Comparison of ENCODE assay signal across 8 mouse cellular contexts in the genomic region with DNA sequence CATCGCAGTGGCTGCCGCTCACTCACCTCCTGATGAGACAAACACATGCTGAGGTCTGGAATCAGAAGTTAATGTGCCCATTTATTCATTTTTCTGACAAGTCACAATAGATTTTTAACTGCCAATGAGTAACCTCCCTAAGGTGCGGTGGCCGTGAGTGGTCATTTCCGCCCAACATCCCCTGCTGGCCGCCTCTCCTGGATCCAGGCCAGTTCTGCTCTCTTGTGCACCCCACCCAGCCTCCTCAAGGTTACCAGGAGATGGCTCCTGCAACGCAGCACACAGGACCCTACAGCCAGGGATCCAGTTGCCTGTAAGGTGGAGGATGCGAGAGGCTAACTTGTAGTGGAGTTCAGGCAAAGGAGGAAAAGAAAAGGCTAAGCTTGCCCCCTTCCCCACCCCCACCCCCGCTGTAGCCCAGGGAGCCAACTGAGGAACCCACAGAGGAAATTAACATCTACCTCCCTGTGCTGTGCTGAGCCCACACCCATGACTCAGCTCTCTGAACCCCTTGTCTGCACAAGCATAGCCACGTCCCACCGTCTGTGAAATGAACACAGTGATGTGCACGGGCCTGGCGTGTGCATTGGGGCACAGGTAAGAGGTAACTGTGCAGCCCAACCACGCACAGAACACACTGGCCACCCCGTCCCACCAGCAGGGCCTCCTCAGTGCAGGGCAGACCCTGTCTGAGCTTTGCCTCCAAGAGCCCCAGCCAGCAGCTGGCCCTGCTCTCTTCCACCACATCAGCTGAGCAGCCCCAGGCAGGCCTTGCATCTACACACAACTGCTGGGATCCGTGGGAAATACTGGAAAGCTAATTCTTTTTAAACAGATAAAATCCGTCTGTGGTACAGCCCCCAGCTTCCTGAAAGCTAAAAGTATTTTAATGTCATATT.
DNase-seq lines count a peak whose midpoint lies in the region; ATAC-seq lines count a peak whose summit lies in the region.

No protein-coding gene starts in this region.

- 77% methylated on average over 17 of the region's 17 CpGs for WGBS in midbrain, embryonic 13.5 days
- WGBS in midbrain, embryonic 14.5 days, result 76% methylated on average over 17 of the region's 17 CpGs
- 67% methylated on average over 17 of the region's 17 CpGs for WGBS in hindbrain, embryonic 16.5 days
- WGBS in stomach, embryonic 15.5 days, result 53% methylated on average over 17 of the region's 17 CpGs

- H3K36me3 ChIP-seq in midbrain, embryonic 13.5 days, result peaks cover 29% of the 10 kb centered on the region
- H3K36me3 ChIP-seq in midbrain, embryonic 14.5 days (ENCODE audit: control insufficient read depth, insufficient read depth, low read length), result peaks cover 23% of the 10 kb centered on the region
- H3K36me3 ChIP-seq in hindbrain, embryonic 16.5 days (ENCODE audit: control insufficient read depth, insufficient read depth, low read length), result peaks cover 5% of the 10 kb centered on the region; the same call in 1 of the 2 replicates
- H3K36me3 ChIP-seq in stomach, embryonic 15.5 days, result 0 out of 2 replicates have a peak, but pooled peaks cover 8% of the 10 kb centered on the region

- DNase-seq in frontal cortex, postnatal 14 days (ENCODE audit: low spot score in 2 of 2), result no peak
- no peak for DNase-seq in midbrain, embryonic 14.5 days
- DNase-seq in layer of hippocampus, adult 9-11 months, result no peak
- DNase-seq in ovary, postnatal 36 days (ENCODE audit: low spot score), result no peak

- 0 out of 2 replicates have a peak, but pooled peaks cover 6% of the 10 kb centered on the region for H3K4me1 ChIP-seq in midbrain, embryonic 13.5 days (replicated peaks)
- H3K4me1 ChIP-seq in midbrain, embryonic 14.5 days (ENCODE audit: control insufficient read depth, insufficient read depth, low read length), result no peaks in the 10 kb centered on the region
- H3K4me1 ChIP-seq in hindbrain, embryonic 16.5 days (ENCODE audit: control insufficient read depth, insufficient read depth, low read depth, low read length), result peaks cover 5% of the 10 kb centered on the region
- peaks cover 19% of the 10 kb centered on the region for H3K4me1 ChIP-seq in stomach, embryonic 15.5 days

- H3K9ac ChIP-seq in midbrain, embryonic 13.5 days (replicated peaks), result no peak overlapping the region
- H3K9ac ChIP-seq in midbrain, embryonic 14.5 days (replicated peaks; ENCODE audit: low read length), result no peak overlapping the region
- no peak overlapping the region for H3K9ac ChIP-seq in hindbrain, embryonic 16.5 days (ENCODE audit: low read depth, low read length)
- H3K9ac ChIP-seq in stomach, embryonic 15.5 days, result no peak overlapping the region

- no peak overlapping the region for H3K27ac ChIP-seq in midbrain, embryonic 13.5 days
- H3K27ac ChIP-seq in midbrain, embryonic 14.5 days (replicated peaks; ENCODE audit: low read depth, low read length), result no peak overlapping the region
- H3K27ac ChIP-seq in hindbrain, embryonic 16.5 days (ENCODE audit: low read depth, low read length), result 0 out of 2 replicates have a peak overlapping the region, but pooled peaks have one; percentile 24
- peak overlapping the region; percentile 75 for H3K27ac ChIP-seq in stomach, embryonic 15.5 days

- peak; percentile 44; the same call in 1 of the 2 replicates for ATAC-seq in frontal cortex, adult (ENCODE audit: low TSS enrichment)
- ATAC-seq in midbrain, embryonic 13.5 days, result peak; percentile 37; the same call in 1 of the 2 replicates
- ATAC-seq in midbrain, embryonic 14.5 days (ENCODE audit: low FRiP score, low TSS enrichment), result no peak
- ATAC-seq in hindbrain, embryonic 16.5 days, result no peak
- no peak; the same call in 1 of the 2 replicates for ATAC-seq in stomach, embryonic 15.5 days (ENCODE audit: insufficient read depth, low FRiP score, low read depth)

- no peaks in the 10 kb centered on the region for H3K9me3 ChIP-seq in midbrain, embryonic 13.5 days
- no peaks in the 10 kb centered on the region for H3K9me3 ChIP-seq in midbrain, embryonic 14.5 days (ENCODE audit: control insufficient read depth, low read length)
- H3K9me3 ChIP-seq in hindbrain, embryonic 16.5 days (ENCODE audit: control insufficient read depth, low read length), result no peaks in the 10 kb centered on the region
- H3K9me3 ChIP-seq in stomach, embryonic 15.5 days, result no peaks in the 10 kb centered on the region

- no peak overlapping the region for H3K4me2 ChIP-seq in midbrain, embryonic 13.5 days (replicated peaks)
- no peak overlapping the region for H3K4me2 ChIP-seq in midbrain, embryonic 14.5 days (ENCODE audit: low read length)
- H3K4me2 ChIP-seq in hindbrain, embryonic 16.5 days (ENCODE audit: low read length), result no peak overlapping the region
- no peak overlapping the region for H3K4me2 ChIP-seq in stomach, embryonic 15.5 days

- H3K27me3 ChIP-seq in midbrain, embryonic 13.5 days, result no peaks in the 10 kb centered on the region
- H3K27me3 ChIP-seq in midbrain, embryonic 14.5 days (ENCODE audit: control insufficient read depth, insufficient read depth, low read length), result no peaks in the 10 kb centered on the region
- no peaks in the 10 kb centered on the region for H3K27me3 ChIP-seq in hindbrain, embryonic 16.5 days (replicated peaks; ENCODE audit: control insufficient read depth, insufficient read depth, low read length)
- no peaks in the 10 kb centered on the region for H3K27me3 ChIP-seq in stomach, embryonic 15.5 days (replicated peaks)

- no peak overlapping the region for H3K4me3 ChIP-seq in midbrain, embryonic 13.5 days (replicated peaks)
- no peak overlapping the region for H3K4me3 ChIP-seq in midbrain, embryonic 14.5 days (replicated peaks; ENCODE audit: low read depth, low read length)
- H3K4me3 ChIP-seq in hindbrain, embryonic 16.5 days (ENCODE audit: low read length), result no peak overlapping the region
- no peak overlapping the region for H3K4me3 ChIP-seq in stomach, embryonic 15.5 days (replicated peaks)

Comparison
In these comparisons a context has a peak if more than half of its experiments do, and no peak if none do; other contexts are left out.
1. ATAC-seq: peak in frontal cortex, adult (single experiment) and midbrain, embryonic 13.5 days (single experiment); none in midbrain, embryonic 14.5 days (single experiment), hindbrain, embryonic 16.5 days (single experiment) and stomach, embryonic 15.5 days (single experiment).
2. H3K27ac ChIP-seq: peak in hindbrain, embryonic 16.5 days (single experiment) and stomach, embryonic 15.5 days (single experiment); none in midbrain, embryonic 13.5 days (single experiment) and midbrain, embryonic 14.5 days (single experiment).